27 mouse cellular contexts compared by ENCODE assay signal in the genomic region with DNA sequence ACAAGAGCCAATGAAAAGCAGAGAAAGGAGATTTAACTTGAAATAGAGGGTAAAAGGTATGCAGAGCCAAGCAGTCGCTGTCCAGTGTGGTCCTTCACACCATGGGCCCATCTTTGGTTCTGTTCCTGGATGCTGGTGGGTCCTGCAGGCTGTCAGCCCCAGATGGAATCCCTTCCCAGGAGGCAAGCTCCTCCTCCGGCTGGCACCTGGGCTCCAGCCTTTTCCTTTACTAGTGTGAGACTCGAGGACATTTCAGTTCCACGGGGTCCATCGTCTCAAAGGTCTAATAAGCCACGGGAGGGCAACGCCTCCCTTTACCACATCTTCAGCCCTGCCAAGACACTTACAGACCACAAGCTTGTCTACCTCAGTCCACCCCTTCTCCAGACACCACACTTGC.
"Had no signal": no experiment of that assay in that cellular context is flagged by ENCODE, and none has a peak within 500 bp of the region (broad histone marks: within the 10 kb centered on the region; RNA-seq: fewer than 3 reads in every experiment).

No protein-coding gene starts in this region.

- H3K36me3 ChIP-seq: hindbrain, embryonic 10.5 days; hindbrain, embryonic 12.5 days; intestine, embryonic 15.5 days; limb, embryonic 12.5 days had no signal

- H3K9me3 ChIP-seq: heart, embryonic 13.5 days; heart, embryonic 15.5 days; hindbrain, embryonic 10.5 days; hindbrain, embryonic 12.5 days; intestine, embryonic 15.5 days; limb, embryonic 10.5 days; limb, embryonic 12.5 days; liver, embryonic 13.5 days; liver, embryonic 15.5 days had no signal

- DNase-seq: gastrocnemius, postnatal 10 days; gastrocnemius, postnatal 25 days; heart, adult 18-20 months; heart, postnatal 14 days; heart, postnatal 4 days; kidney, adult 18-20 months; kidney, adult 8-10 months; kidney, postnatal 10 days; kidney, postnatal 25 days; kidney, postnatal 4 days; liver; liver, embryonic 13.5 days; liver, postnatal 0 days had no signal

- H3K27me3 ChIP-seq: heart, embryonic 13.5 days; heart, embryonic 15.5 days; hindbrain, embryonic 12.5 days; intestine, embryonic 15.5 days; limb, embryonic 12.5 days; liver, embryonic 13.5 days; liver, embryonic 15.5 days had no signal

- H3K27ac ChIP-seq: heart, embryonic 13.5 days; heart, embryonic 15.5 days; hindbrain, embryonic 10.5 days; hindbrain, embryonic 12.5 days; hindbrain, embryonic 14.5 days; intestine, embryonic 15.5 days; layer of hippocampus, adult 2 months; left cerebral cortex, adult 2 months; limb, embryonic 10.5 days; limb, embryonic 12.5 days; liver, embryonic 13.5 days; liver, embryonic 15.5 days had no signal

- H3K4me3 ChIP-seq: heart, embryonic 13.5 days; heart, embryonic 15.5 days; hindbrain, embryonic 10.5 days; hindbrain, embryonic 12.5 days; intestine, embryonic 15.5 days; layer of hippocampus, adult 2 months; left cerebral cortex, adult 2 months; limb, embryonic 10.5 days; limb, embryonic 12.5 days; liver, embryonic 13.5 days; liver, embryonic 15.5 days had no signal

- H3K4me1 ChIP-seq: hindbrain, embryonic 12.5 days; intestine, embryonic 15.5 days had no signal

- ATAC-seq: hindbrain, embryonic 16.5 days; inflammation-experienced regulatory T-cells, adult 6 months; intestine, embryonic 15.5 days; intestine, postnatal 0 days; liver, postnatal 0 days had no signal
